Mouse (Mus musculus): Measurements from ENCODE around the gene Spdya.
"Not testable (repeated sequence)": the region's sequence is repeated elsewhere in the genome, so short reads cannot be mapped to it uniquely, and the experiment has no call there.

The Spdya gene

DNA sequence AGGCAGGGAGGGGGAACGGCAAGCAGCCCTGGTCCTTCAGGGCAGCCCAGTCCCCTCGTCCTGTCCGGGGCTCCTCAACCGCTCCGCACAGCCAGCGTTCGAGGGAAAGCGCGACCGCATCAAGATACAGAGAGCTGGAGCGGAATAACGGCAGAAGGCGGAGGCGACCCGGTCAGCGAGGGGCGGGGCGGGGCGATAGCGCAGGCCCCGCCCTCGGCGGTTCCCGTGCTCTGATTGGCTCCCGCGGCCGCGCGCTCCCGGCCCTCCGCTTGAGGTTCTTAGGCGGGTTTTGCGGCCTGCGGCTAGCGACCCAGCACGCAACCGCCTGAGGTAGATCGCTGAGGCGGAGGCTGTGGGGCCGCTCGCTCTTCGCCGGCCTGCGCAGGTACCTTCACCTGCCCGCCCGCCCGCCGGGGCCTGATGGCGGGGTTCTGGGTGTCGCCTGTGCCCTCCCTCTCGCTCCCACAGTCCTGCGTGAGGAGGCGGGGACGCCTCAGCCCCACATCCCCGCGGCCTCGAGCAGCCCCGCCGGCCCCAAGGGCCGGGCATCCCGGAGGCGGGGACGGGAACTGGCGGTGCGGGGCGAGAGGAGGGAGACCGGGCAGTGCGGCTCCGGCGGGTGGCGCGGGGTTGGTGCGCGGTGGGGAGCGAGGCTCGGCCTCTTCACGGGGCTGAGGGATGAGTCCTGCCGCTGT is at the start of gene Spdya:
Gene Spdya (plus strand): TSS at position 305 of the 695 bp plus-strand sequence.
- peak; percentile 93 for DNase-seq (ENCODE audit: inconsistent ontology term)

DNA sequence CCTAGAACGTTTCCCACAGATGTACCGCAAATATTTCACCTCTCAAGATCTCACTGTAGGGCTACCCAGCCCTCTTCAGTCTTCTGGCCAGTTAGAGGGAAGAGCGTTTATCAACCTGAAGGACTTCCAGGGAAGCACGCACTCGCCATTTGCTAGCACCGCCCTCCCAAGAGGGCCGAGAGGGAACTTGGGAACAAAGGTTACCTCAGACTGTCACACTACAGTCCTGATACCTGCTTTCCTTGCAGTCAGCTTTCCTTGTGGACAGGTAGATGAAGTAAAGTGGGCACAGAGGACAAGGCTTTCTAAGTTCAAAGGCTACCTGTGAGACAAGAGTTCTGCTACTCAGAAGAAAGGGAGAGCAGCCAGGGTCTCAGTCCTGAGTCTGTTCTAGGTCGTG is 45.0 kb upstream of the Spdya start:
- DNase-seq (ENCODE audit: inconsistent ontology term): no peak

DNA sequence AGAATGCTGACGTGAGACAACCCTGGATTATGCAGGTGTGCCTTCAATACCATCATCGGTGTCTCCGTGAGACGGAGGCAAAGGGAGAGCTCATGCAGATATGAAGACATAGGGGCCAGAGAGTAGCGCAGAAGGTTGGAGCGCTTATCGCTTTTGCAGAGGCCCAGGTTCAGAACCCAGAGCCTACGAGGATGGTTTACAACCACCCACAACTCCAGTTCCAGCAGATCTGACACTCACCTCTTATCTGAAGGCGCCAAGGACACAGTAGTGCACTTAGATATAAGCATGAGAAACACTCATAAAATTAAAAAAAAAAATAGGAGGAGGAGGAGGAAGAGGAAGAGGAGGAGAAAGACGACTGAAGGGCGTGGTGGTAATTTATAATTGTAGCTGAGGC is 41.6 kb upstream of the Spdya start:
- no peak for DNase-seq (ENCODE audit: inconsistent ontology term)

DNA sequence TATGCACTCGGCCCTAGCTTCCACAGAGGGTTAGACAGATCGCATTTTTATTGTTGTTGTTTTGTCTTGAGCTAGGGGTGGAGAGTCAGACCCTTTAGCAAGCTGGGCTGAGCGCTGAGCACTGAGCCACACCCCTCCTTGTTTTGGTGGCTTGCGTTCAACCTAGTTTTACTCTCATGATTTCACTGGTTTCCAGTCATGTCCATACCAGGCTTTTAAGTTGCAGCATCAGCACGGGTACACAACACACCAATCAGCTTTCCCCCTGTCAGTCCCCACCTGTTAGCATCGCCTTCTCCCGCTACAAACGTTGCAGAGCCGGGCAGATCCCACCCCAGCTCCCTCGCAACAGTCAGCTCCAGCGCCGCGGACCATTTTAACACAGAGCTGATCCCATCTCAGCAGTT is 25.6 kb upstream of the Spdya start:
- no peak for DNase-seq (ENCODE audit: inconsistent ontology term)

DNA sequence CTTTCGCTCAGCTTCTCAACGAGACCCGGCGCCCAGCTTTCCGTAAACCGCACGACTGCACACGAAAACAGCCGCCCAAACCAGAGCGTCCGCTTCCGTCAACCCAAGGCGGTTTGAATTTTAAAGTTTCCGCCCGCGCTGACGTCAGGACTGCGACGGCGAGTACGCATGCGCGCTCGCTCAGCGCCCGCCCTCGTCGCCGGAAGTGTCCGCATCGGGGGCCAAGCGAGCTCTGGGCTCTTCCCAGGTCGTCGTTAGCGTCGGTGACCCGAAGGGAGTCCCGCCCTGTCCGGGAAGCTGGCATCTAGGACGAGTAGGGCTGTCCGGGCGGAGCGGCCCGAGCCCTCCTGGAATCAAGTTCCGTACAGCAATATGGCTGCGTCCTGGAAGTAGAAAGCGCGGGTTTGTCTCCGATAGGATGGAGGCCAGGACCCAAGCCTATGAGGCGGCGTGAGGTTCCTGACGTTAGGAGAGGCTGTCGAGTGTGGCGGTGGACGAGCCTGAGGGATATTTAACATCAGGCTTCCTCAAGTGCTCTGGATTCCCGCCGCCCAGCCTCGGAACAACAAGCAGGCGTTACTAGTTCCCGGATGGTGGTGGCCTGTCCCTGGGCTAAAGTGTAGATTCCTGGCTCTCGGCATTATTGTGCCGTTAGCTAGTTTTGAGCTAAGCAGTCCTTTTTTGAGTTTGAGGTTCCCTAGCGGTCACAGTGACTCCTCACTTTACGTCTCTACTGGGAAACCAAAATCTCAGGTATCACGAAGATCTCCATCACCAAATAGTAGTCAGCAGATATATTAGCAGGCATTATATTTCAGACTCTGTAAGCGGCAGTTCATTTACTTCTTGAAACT is 24.9 kb upstream of the Spdya start, which contains the start of gene Ndc80:
Gene Ndc80 (minus strand): TSS at position 147 of the 854 bp plus-strand sequence.
- peak; percentile 98 for DNase-seq (ENCODE audit: inconsistent ontology term)

DNA sequence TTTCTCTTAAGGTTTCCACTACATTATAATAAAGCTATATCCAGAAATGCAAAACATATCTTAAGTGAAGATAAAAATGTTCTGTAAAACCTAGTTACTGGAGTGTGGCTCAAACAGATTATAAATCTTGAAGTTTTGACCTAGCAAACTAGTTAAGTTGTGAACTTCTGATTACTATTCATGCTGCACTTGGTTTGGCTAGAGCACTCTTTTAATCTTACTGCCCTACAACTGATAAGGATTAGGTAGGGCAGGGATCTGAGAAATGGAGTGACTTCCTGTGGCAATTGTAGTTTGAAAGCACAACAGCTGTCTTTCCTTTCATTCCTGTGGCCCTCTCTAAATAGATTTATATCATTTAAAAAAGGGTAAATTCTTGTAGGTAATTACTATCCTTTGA is 23.8 kb upstream of the Spdya start:
- no peak for DNase-seq (ENCODE audit: inconsistent ontology term)

DNA sequence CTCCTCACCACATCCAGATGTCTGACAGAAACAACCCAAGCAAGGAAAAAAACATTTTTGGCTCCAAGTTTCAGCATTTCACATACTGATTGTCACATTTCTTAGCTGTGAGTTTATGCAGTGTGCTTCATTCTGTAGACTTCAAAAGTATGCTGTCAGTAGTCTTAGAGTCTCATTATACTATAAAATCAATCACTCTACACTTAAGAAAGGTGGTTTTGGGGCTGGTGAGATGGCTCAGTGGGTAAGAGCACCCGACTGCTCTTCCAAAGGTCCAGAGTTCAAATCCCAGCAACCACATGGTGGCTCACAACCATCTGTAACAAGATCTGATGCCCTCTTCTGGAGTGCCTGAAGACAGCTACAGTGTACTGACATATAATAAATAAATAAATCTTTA is 16.3 kb upstream of the Spdya start:
- not testable (repeated sequence) for DNase-seq (ENCODE audit: inconsistent ontology term)

DNA sequence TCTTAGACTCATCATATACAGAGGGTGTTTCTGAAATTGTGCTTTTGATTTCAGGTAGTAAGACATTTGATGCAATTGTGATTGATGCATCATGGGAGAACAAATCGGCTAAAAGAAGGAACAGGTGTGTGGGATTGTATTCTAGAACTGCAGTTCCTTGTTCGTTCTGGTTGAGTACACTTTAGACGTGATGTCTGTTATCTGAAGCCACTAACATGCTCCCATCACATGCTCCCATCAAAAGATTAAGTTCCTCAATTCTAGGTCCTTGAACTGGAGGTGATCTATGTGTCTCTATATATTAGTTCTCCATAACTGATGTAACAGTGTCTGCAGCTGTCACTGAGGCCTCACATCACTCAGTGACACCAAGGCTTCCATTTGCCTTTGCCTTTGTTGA is 14.7 kb upstream of the Spdya start:
- no peak for DNase-seq (ENCODE audit: inconsistent ontology term)

DNA sequence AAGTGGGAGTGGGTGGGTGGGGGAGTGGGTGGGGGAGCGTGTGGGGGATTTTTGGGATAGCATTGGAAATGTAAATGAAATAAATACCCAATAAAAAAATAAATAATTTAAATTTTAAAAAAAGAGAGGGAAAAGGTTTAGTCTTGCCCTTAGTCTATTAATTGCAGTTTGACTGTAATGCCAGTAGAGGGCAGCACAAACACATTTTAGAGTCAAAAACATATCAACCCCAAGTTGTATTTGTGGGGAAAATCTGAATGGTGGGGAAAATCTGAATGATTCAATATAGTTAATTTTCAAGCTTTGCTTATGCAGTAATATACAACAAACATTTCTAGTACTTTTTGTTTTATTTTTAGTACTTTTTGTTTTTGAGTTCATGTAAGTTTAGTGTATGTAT is 3.3 kb upstream of the Spdya start:
- no peak for DNase-seq (ENCODE audit: inconsistent ontology term)

DNA sequence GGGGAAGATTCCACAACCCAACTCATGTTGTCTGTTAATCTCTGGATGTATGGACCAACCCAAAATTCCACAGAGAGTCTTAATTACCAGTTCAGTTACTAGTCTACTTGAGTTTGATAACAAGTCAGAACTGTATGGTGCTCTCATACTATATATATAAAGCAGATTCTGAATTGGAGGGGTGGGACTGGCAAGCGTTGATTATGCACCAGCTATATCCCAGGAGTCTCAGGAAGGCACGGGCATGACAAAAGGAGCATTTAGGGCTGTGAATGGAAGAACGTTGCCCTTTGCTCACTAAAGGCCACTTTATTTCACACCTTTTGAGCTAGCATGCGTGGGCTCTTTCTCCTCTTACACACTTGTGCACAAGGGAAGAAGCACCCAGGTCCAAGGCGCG is 511 bp upstream of the Spdya start:
- DNase-seq (ENCODE audit: inconsistent ontology term): no peak

DNA sequence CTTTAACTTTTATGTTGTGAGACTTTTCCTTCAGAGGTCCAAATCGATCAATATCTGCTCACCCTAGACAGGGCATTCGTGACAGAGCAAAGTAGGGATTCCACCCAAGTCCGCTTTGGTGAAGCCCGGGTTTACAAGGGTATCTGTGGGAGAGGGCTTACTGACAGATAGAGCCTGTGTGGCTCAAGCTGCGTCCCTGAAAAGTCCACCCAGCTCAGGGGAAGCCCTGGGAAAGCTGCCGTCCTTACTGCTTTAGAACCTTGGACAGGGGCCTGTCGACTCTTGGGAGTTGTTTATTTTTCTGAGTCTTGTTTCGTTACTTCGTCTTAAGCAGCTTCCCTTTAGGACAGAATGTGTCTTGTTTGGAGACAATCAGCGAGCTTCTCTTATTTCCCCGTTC is 1.0 kb downstream of the Spdya start:
- DNase-seq (ENCODE audit: inconsistent ontology term): peak; percentile 1

DNA sequence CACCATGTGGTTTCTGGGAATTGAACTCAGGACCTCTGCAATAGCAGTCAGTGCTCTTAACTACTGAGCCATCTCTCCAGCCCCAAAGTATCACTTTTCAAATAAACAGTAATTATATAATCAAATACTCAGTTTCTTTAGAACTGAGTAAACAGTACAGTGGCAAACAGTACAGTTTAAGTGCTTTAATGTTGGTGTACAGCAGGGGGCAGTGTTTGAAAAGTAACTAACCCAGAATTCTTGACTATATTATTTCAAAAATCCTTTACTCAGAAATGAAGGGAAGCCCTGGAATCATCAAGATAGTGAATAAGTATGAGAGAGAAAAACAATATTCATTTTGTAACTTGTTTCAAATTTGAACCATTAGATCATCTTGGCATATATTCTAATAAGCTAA is 9.8 kb downstream of the Spdya start:
- peak; percentile 4 for DNase-seq (ENCODE audit: inconsistent ontology term)

DNA sequence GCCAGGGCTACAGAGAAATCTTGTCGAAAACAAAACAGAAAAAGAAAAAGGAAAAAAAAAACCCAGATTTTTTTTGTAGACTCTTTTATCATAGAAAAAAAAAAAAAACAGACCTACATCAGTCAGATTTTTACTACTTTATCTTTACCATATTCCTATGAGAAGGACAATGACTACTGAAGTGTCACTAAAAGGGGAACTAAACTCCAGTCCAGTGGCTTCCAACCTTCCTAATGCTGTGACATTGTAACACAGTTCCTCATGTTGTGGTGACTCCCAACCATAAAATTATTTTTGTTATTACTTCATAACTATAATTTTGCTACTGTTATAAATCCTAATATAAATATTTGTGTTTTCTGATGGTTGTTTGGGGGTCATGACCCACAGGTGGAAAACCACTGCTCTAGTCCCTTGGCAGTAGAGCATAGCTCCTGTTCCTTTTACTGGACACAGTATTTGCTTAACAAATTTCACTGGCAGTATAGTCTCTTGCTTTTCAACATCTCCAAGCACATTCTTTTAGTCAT is 27.4 kb downstream of the Spdya start:
- DNase-seq (ENCODE audit: inconsistent ontology term): no peak

DNA sequence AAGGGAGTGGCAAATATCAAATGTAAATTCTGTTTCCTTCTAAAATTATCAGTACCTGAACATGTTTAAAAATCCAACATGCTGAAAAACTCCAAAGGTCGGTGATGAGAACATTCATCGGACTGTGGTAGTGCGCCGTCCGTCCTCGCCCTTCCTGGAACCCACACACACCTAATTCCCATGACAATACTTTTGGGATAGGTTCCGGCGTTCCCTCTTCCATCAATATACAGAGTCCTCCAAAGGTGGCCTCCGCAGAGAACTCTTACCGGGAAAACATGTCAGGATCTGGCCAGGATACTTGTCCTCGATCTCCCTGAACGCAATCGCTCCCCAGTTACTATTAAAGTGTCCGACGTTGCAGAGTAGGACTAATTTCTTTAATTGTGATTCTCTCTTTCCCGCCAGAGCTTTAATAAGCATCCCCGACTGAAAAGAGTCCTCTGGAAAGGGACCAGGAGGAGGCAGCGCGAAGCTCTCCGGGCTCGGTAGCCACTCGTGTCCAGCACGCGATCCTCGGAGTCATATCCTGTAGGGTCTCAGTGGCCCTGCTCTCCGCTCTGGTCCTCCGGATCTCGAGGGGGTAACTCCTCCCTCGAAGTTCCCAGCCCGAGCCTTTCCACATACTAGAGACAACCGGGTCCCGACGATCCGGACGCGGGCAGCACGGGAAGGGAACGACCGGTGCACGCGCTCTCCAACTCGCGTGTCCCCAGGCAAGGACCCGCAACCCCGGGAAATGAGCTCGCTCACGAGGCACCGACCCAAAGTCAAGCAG is 46.2 kb downstream of the Spdya start:
- no peak for DNase-seq (ENCODE audit: inconsistent ontology term)

DNA sequence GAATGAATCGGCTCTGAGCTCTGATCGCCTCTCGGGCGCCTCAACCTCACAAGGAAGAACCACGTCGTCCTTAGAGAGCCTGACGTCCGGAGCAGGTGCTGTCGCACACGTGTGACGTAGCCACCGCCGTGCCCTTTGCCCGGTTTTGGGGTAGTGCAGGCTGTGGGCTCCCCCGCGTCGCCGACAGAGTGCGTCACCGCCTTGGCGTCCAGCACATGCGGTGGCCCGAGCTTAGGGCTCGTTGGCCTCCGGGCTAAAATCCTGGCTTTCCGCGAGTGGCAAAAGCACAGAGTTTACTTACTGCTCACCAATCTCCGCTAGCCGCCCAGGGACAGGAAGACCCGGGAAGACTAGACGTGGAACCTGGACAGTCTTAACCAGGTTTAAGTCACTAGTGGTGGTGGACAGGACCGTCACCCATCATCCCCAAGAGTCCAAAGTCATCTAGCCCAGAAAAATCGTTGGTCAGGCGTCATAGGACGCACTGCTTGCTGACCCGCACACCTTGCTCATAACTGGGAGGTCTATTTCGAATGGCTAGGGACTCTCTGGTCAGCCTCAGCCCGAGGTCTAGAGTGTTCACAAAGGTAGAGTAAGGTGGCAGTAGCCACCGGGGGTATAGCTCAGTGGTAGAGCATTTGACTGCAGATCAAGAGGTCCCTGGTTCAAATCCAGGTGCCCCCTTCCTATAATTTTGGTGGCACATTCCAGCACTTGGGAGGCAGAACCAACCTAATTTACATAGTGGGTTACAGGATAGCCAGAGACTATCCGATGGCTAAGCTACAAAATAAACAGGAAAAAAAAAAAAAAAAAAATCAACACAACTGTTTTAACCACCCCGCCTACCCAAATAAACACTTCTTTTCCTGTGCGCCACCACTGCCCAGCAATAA is 47.0 kb downstream of the Spdya start:
- DNase-seq (ENCODE audit: inconsistent ontology term): peak; percentile 91

DNA sequence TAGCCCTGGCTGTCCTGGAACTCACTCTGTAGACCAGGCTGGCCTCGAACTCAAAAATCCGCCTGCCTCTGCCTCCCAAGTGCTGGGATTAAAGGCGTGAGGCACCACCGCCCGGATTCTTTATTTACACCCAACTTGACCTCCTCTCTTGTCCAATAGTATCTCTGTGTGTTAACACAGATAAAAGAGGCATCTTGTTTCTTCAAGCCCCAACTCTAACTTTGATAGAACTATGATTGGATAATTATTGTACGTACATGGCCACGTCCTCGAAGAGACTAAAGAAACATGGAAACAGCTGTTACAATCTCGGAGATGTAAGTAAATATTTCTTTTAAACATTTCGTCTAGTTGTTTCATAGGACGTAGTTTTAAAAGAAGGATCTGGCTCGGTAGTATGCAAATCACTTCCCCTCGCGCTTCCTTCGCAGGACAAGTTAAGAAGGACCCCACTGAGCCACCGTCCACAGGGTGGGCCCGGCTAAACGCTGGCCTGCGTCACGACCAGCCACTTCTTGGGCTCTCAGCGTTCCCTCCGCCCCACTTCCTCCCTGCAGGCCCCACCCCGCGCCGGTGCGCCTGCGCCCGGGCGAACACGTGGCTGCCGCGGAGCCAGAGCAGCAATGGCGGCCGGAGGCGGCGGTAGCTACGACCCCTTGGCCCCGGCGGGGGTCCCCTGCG is 63.9 kb downstream of the Spdya start, which contains the start of gene Wdr43:
Gene Wdr43 (plus strand): TSS at position 258 of the 681 bp plus-strand sequence.
- peak; percentile 97 for DNase-seq (ENCODE audit: inconsistent ontology term)

DNA sequence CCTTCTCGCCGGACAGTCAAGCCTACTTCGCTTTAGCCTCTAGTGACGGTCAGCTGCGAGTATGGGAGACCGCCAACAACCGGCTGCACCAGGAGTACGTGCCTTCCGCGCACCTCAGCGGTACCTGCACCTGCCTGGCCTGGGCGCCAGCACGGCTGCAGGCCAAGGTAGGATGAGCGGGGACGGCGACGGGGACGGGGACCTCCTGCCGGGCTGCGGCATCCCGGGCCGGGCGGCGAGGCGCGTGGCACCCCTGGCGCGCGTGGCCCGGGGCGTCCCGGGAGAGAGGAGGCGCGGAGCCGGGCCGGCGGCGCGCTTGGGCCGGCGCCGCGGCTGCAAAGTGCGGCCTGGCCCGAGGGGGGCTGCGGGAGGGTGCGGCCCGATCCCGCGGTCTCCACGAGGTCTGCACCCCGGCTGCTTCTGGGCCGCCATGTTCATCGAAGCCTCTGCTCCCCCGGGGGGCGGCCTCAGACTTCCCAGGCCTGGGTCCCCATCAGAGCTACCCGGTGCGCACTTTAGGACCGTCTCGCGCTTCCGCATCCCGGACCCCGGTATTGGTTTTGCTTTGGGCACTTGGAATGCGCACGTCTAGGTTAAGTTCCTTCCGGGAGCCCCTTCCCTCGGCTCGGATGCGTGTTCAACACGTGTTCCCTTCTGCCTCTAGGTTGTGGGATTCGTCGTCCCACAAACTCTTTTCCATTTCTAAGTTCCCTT is 64.6 kb downstream of the Spdya start:
- peak; percentile 36 for DNase-seq (ENCODE audit: inconsistent ontology term)

DNA sequence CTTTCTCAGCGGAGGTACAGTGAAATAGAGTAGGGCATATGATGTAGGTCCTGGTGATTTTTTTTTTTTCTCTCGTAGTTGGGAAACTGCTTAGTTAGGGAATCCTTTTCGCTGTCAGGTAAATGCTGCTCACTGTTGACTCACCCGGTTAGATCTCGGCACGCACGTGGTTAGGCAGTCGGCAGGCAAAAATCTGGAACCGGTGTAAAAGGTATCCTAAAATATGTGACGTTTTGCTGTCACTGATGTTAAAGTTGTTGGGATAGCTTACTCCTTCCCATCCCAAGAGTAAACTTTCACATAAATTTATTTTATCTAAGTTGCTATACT is 65.1 kb downstream of the Spdya start:
- no peak for DNase-seq (ENCODE audit: inconsistent ontology term)

DNA sequence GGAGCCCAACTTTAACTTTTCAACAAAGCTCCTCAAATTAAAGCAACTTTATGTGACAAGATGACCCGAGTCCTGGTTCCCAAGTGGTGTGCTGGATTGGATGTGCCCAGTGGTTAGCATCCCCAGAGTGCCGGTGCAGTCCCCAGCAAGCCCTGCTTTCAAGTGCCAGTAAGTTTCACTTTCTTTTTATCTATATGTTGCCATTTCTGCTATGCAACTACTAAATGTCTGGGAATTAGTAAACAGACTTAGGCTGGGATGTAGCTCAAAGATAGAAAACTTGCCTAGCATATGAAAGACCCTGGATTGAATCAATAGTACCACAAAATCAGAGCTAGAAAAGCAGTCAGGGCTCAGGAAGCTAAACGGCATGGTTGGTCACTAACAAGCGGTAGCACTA is 66.1 kb downstream of the Spdya start:
- peak; percentile 26 for DNase-seq (ENCODE audit: inconsistent ontology term)

DNA sequence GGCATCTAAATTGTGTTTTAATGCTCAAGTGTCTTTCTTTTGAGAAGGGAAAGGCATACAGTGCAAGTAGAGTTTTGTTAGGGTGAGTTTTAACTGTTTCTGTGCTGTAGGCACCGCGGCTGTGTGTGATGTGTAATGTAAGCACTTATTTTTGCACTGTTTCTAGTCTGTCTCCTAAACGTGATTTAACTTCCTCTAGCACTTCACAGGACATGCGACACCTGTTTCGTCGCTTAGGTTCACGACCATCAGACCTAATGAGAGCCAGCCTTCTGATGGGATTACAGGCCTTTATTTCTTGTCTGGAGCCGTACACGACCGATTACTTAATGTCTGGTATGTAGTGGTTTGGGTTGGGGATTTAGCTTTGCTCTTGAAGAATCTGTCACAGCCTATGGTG is 79.9 kb downstream of the Spdya start:
- no peak for DNase-seq (ENCODE audit: inconsistent ontology term)
